Mouse (Mus musculus): Measurements from ENCODE around the gene Pik3r6. TPM values are rescaled to one million over a fixed set of nuclear protein-coding genes. Genes with fewer than 3 reads are reported as not detected.
A peak's percentile ranks its signal among the peaks of the same experiment; 100 is the strongest.

The Pik3r6 gene
- polyA plus RNA-seq, 1 experiment from 2014 or later, result 3.1 TPM

DNA sequence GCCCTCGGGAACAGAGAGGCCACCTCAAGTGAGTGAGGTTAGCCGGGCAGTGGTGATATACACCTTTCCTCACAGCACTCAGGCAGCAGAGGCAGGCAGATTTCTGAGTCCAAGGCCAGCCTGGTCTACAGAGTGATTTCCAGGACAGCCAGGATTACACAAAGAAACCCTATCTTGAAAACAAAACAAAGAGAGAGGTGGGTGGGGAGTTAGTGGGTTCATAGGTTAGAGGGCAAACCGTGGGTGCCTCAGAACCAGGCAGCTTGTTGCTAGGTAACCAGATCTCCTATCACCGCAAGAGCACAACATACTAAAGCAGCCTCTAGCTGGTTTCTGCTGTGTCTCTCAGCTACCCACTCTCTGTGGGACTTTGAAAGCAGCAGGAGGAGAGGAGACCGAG lies 83.9 kb downstream of the Pik3r6 start, which contains the start of gene Ccdc42:
Gene Ccdc42 (plus strand): TSS at position 301 of the 400 bp plus-strand sequence.
- Histone ChIP-seq H3K4me1 (no peaks in the 10 kb centered on the region), H3K4me3 (no peak within 1 kb of the TSS), H3K9me3 (no peaks in the 10 kb centered on the region), H3K27me3 (no peaks in the 10 kb centered on the region), H3K4me2 (no peak within 1 kb of the TSS), H3K9ac (no peak within 1 kb of the TSS), H3K36me3 (no peaks in the 10 kb centered on the region), H3K27ac (no peak within 1 kb of the TSS)
- ATAC-seq (ENCODE audit: insufficient number of reproducible peaks, low FRiP score, low TSS enrichment, low read depth), result no peak
- WGBS, result 81% methylated on average over 5 of the region's 5 CpGs

DNA sequence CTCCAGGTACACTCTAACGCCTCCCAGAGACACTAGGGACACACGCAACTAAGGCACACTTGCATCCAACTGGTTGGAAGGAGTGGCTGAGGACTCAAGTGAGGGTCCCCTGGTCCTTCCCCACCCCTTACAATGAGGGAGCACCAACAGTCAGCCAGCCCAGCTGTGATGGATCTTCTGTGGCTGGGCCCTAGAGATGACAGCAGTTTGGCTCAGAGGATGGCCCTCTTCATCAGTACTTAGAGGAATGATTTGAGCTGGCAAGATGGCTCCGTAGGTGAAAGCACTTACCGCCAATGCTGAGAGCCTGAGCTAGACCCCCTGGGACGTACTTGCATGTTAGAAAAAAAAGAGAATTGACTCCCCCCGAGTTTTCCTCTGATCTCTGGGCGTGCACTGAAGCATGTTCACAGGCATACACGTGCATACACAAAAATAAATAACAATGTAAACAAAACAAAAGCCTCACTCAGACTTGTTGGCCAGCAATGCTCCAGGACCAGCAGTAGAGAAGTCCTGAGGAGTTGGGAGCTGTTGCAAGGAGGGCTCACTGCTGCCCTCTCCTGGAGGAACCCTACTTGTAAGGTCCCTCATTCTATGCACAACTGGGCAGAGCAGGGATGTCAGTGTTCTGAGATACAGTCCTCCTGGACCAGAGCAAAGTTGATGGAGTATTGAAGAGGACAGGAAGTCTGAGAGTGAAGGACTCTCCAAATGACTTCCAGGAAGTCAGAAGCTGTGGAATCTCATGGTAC lies 86.4 kb downstream of the Pik3r6 start:
- WGBS, result 77% methylated on average over 8 of the region's 8 CpGs
- no peak for ATAC-seq (ENCODE audit: insufficient number of reproducible peaks, low FRiP score, low TSS enrichment, low read depth)
- H3K4me1 ChIP-seq, result peaks cover 10% of the 10 kb centered on the region

DNA sequence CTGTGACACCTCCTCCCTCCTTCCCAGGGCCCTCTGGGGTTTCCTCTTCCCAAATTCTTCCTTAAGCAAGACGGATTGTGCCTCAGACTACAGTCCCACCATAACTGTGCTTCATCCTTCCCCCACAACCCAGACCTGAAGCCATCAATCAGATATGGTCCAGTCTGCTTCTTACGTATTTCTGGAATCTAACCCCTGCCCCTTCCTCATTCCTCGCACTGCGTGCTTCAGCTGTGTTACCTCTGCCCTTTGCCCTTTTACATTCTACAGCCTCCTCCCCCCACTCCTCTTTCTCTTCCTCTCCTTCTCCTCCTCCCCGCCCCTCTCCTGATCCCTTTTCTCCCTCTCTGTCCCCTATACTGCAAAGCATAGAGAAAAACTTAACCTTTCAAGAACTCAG lies 88.9 kb downstream of the Pik3r6 start:
- Histone ChIP-seq H3K9me3 (no peaks in the 10 kb centered on the region), H3K4me1 (peaks cover 16% of the 10 kb centered on the region), H3K4me2 (no peak overlapping the region), H3K4me3 (no peak overlapping the region), H3K36me3 (no peaks in the 10 kb centered on the region), H3K27ac (no peak overlapping the region), H3K9ac (no peak overlapping the region), H3K27me3 (no peaks in the 10 kb centered on the region)
- 44% methylated on average over 5 of the region's 5 CpGs for WGBS
- no peak for ATAC-seq (ENCODE audit: insufficient number of reproducible peaks, low FRiP score, low TSS enrichment, low read depth)

More for the DNA sequence above, 86.4 kb downstream of the Pik3r6 start:
- H3K9ac ChIP-seq, result no peak overlapping the region
- H3K27me3 ChIP-seq, result no peaks in the 10 kb centered on the region
- no peaks in the 10 kb centered on the region for H3K9me3 ChIP-seq
- H3K36me3 ChIP-seq, result no peaks in the 10 kb centered on the region
- H3K27ac ChIP-seq, result no peak overlapping the region
- H3K4me2 ChIP-seq, result no peak overlapping the region
- no peak overlapping the region for H3K4me3 ChIP-seq

DNA sequence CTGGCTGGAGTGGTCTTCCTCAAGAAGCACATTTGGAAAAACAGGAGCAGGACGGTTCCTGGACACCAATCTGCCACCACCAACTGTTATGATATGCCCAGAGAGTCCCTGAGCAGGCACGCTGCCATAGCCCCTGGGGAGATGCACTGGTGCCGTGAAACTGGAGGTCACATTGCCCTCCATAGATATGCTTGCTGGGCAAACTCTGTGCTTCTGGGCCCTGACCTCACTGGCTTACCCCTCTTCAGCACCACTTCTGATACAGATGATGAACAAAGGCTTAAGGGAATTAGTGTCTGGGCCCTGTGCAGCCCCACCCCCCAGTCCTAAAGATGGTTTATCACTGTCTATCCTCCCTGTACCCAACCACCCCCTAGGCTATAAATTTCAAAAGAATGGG lies 90.4 kb downstream of the Pik3r6 start:
- Histone ChIP-seq H3K4me1 (peaks cover 17% of the 10 kb centered on the region), H3K36me3 (no peaks in the 10 kb centered on the region), H3K9me3 (no peaks in the 10 kb centered on the region), H3K4me2 (no peak overlapping the region), H3K27me3 (no peaks in the 10 kb centered on the region), H3K4me3 (no peak overlapping the region), H3K27ac (no peak overlapping the region), H3K9ac (no peak overlapping the region)
- WGBS, result 53% methylated on average over 3 of the region's 3 CpGs
- ATAC-seq (ENCODE audit: insufficient number of reproducible peaks, low FRiP score, low TSS enrichment, low read depth), result no peak

DNA sequence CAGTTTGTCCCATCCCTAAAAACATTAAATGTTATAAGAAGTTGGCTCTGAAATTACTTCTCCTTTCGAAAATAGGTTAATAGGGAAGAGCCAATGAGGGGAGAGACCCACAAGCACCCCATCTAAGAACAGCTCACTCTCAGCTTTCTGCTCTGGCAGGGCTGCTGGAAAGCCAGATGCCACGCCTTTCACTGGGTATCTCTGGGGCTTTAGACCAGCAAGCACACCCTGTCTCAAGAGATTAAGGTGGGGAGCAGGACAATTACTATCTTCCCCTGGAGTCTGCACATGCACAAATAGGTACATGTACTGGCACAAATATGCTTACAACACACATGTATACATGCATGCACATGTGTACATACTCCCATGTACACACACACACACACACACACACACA lies 95.1 kb downstream of the Pik3r6 start:
- no peak for ATAC-seq (ENCODE audit: insufficient number of reproducible peaks, low FRiP score, low TSS enrichment, low read depth)
- 87% methylated on average over 2 of the region's 2 CpGs for WGBS
- H3K4me3 ChIP-seq, result no peak overlapping the region
- no peaks in the 10 kb centered on the region for H3K36me3 ChIP-seq
- no peak overlapping the region for H3K4me2 ChIP-seq
- no peak overlapping the region for H3K9ac ChIP-seq
- no peaks in the 10 kb centered on the region for H3K27me3 ChIP-seq
- peaks cover 49% of the 10 kb centered on the region for H3K4me1 ChIP-seq
- H3K27ac ChIP-seq, result no peak overlapping the region
- H3K9me3 ChIP-seq, result no peaks in the 10 kb centered on the region

DNA sequence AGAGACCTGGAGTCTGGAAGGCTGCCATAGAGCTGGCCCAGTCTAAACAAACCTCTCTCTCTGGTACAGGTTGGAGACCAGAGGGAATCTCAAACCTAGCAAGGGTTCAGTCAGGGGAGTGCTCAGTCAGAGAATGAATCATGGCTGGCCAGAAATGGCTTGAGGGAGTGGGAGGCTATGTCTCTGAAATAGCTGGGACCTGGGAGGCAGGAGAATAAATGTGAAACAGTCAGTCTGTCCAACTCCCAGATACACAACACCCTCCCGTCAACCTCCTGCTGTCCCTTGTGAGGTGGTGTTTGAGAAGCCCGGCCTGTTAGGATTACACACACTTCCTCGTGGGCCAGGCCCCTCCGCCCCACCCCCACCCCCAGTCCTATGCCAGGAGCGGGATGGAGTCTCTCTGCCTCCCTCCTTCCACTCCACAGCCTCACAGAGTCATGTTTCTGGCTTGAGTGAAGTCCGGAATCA lies 97.8 kb downstream of the Pik3r6 start:
- no peak overlapping the region for H3K9ac ChIP-seq
- 20% methylated on average over 6 of the region's 6 CpGs for WGBS

DNA sequence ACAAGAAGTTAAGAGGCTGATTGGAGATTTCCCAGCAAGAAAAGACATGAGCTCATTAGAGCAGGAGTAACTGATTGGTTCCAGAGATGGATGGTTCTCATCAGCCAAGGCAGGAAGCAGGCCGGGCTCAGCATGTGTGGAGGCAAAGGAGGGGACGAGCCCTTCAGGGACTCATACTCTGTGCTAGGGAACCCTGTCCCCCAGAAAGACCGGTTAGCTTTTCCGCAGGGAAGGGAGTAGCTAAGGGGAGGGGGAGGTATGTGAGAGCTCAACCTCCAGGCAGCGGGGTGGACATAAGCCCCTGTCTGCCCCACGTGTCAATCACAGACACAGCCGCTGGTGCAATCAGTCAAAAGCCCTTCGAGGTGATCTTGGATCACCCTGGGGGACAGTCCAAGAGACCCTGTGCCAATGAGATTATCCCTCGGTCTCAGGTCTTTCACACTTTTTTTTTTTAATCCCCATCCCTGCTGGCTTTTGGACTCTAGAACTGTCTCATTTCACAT lies 98.7 kb downstream of the Pik3r6 start:
- no peak overlapping the region for H3K4me2 ChIP-seq
- 7% methylated on average over 9 of the region's 9 CpGs for WGBS
- H3K9me3 ChIP-seq, result no peaks in the 10 kb centered on the region

More for the DNA sequence above, 97.8 kb downstream of the Pik3r6 start:
- Histone ChIP-seq H3K36me3 (no peaks in the 10 kb centered on the region), H3K4me3 (no peak overlapping the region), H3K27ac (peak overlapping the region; percentile 89), H3K9me3 (no peaks in the 10 kb centered on the region), H3K4me2 (no peak overlapping the region), H3K4me1 (peaks cover 37% of the 10 kb centered on the region), H3K27me3 (no peaks in the 10 kb centered on the region)
- ATAC-seq (ENCODE audit: insufficient number of reproducible peaks, low FRiP score, low TSS enrichment, low read depth), result peak; percentile 28; the same call in 1 of the 2 replicates

More for the DNA sequence above, 98.7 kb downstream of the Pik3r6 start:
- Histone ChIP-seq H3K4me3 (no peak overlapping the region), H3K4me1 (peaks cover 36% of the 10 kb centered on the region), H3K36me3 (no peaks in the 10 kb centered on the region), H3K9ac (no peak overlapping the region), H3K27me3 (no peaks in the 10 kb centered on the region), H3K27ac (peak overlapping the region; percentile 89)
- no peak for ATAC-seq (ENCODE audit: insufficient number of reproducible peaks, low FRiP score, low TSS enrichment, low read depth)

Other genes with a start within 250 kb of the Pik3r6 start
- 8.2 and 9.0 TPM in 2 replicates for gene Ntn1, start 102.2 kb upstream of the Pik3r6 start, polyA plus RNA-seq (2015; fragmentation: Nextera tagmentation; extraction: Ambion mirVana)
- gene Pik3r5, start 70.9 kb upstream of the Pik3r6 start, polyA plus RNA-seq (2015; fragmentation: Nextera tagmentation; extraction: Ambion mirVana), result 0.36 and 0.38 TPM in 2 replicates
- 0.32 and 0.51 TPM in 2 replicates for gene Mfsd6l, start 53.2 kb downstream of the Pik3r6 start, polyA plus RNA-seq (2015; fragmentation: Nextera tagmentation; extraction: Ambion mirVana)
- 0.72 and 0.84 TPM in 2 replicates for gene Ccdc42, start 84.0 kb downstream of the Pik3r6 start, polyA plus RNA-seq (2015; fragmentation: Nextera tagmentation; extraction: Ambion mirVana)
- gene Myh10, start 188.5 kb downstream of the Pik3r6 start, polyA plus RNA-seq (2015; fragmentation: Nextera tagmentation; extraction: Ambion mirVana), result 87.8 and 106 TPM in 2 replicates

Measured in limb, embryonic 15.5 days (tissue).